Mouse (Mus musculus) olfactory bulb, adult 2 months (tissue): ENCODE results near the gene Ang.

Source experiments
- CTCF ChIP-seq: fragments of 200-500 bp; IDR thresholded peaks from 2 replicates; pipeline ENCODE4 v1.5.1; 2012; ENCODE audit warnings: low read depth, mild to moderate bottlenecking, low read length, moderate library complexity; ENCODE audit not compliant: insufficient read depth
- POLR2A ChIP-seq: fragments of 200-500 bp; IDR thresholded peaks from 2 replicates; pipeline ENCODE4 v1.6.1; 2012; ENCODE audit warnings: mild to moderate bottlenecking, low read depth, low read length, moderate library complexity; ENCODE audit not compliant: insufficient read depth

GRCm38 (mm10) chr14:51125684-51126083 is 34.7 kb downstream of the Ang start:
- TF ChIP-seq CTCF (no peak), POLR2A (no peak)
